Mouse (Mus musculus): ENCODE data around the gene Zc3h6. TPM values are rescaled to one million over a fixed set of nuclear protein-coding genes. Genes with fewer than 3 reads are reported as not detected.

The Zc3h6 gene
- polyA plus RNA-seq (2015; fragmentation: Nextera tagmentation; extraction: Ambion mirVana): 0.89 and 1.2 TPM in 2 replicates

DNA sequence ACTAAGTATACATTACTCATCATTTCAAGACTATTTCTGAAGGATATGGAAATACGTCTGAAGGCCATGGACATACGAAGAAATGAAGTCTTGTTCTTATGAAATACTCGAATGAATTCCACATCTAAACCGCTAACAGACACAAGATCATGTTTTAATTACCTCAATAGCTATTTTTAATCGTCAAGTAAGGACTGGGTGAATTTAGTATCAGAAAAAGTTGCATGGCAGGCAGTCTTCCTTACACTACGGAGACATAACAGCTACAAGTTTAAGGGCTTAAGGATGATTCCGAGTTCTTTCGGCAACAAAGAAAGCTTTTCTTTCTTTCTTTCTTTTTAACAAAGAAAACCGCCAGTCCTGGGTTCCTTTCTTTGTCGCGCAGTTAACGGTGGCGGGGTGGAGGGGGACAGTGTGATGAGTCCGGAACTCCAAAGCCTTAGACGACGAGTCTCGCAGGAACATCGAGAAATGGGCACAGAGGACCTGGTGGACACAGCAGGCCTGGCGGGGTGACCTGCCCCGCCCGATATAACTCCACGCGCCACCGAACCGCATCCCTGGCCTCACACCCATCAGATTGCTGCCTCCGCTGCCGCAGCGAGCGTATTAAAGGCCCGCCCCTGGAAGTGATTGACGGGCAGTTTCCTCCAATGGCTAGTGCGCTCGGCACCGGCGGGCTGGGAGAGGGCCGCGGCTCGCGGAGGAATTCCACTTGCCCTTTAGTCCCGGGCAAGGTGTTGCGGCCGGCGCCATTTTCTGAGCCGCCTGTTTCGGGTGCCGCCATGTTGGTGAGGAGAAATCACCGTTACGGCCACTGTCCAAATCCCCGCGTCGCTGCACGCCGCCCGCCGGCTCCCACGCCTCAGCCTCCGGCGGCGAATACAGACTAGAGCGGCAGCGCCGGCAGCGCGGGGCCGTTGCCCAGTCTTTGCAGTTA lies at the start of gene Zc3h6:
TSS of gene Zc3h6 (plus strand) at position 762 of the 940 bp plus-strand sequence.
- Histone ChIP-seq H3K4me3 (ENCODE audit: low read length) (peak within 1 kb of the TSS; percentile 92), H3K27me3 (replicated peaks; ENCODE audit: control insufficient read depth, insufficient read depth, low read length) (no peaks in the 10 kb centered on the region), H3K9me3 (ENCODE audit: control insufficient read depth, low read length) (no peaks in the 10 kb centered on the region), H3K9ac (ENCODE audit: low read depth, low read length) (peak within 1 kb of the TSS; percentile 100), H3K27ac (ENCODE audit: low read length) (peak within 1 kb of the TSS; percentile 100), H3K4me2 (ENCODE audit: low read depth, low read length) (peak within 1 kb of the TSS; percentile 63), H3K36me3 (ENCODE audit: control insufficient read depth, insufficient read depth, low read length) (no peaks in the 10 kb centered on the region), H3K4me1 (ENCODE audit: control insufficient read depth, insufficient read depth, low read length) (peaks cover 4% of the 10 kb centered on the region; the same call in 1 of the 2 replicates)
- peak; percentile 98 for ATAC-seq
- under 1% methylated on average over 64 of the region's 65 CpGs for WGBS

DNA sequence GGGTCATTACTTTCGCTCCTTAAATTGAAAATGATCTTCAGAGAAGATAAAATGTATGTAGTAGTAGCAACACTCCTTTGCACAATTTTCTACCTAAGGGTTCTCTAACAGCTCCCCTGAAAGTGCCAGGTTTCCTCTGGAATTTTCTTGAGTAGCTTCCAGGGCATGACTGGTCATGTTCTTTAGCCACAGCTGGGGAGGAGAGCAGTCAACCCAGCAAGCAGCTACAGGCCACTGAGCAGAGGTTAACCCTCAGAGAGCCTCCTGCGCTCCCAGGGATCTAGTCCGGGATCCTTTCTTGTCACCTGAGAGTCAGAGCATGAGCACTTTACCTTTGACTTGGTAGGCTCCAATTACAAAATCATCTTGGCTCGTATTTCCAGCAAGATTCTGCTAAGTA lies 42.4 kb upstream of the Zc3h6 start:
- no peaks in the 10 kb centered on the region for H3K27me3 ChIP-seq (replicated peaks; ENCODE audit: control insufficient read depth, insufficient read depth, low read length)
- no peaks in the 10 kb centered on the region for H3K9me3 ChIP-seq (ENCODE audit: control insufficient read depth, low read length)
- H3K4me1 ChIP-seq (ENCODE audit: control insufficient read depth, insufficient read depth, low read length): no peaks in the 10 kb centered on the region
- H3K36me3 ChIP-seq (ENCODE audit: control insufficient read depth, insufficient read depth, low read length): no peaks in the 10 kb centered on the region
- H3K4me2 ChIP-seq (ENCODE audit: low read depth, low read length): no peak overlapping the region
- 90% methylated on average over 4 of the region's 4 CpGs for WGBS
- no peak overlapping the region for H3K27ac ChIP-seq (ENCODE audit: low read length)
- H3K4me3 ChIP-seq (ENCODE audit: low read length): no peak overlapping the region
- H3K9ac ChIP-seq (ENCODE audit: low read depth, low read length): no peak overlapping the region
- ATAC-seq: no peak

DNA sequence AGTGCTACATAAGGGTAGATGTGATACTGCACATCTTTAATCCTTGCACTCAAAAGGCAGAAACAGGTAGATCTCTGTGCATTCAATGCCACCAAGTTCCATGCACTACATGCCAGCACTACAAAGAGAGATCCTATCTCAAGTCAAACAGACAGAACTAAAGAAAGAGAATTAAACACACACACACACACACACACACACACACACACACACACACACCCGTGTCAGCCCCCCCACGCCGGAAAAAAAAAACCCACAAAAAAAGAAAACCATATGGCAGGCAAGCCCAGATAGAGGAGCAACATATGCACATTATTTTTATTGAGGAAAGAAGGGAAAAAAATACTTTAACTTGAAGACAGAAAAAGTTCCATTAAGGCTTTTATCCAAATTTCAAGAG lies 38.8 kb upstream of the Zc3h6 start:
- H3K4me3 ChIP-seq (ENCODE audit: low read length): no peak overlapping the region
- no peaks in the 10 kb centered on the region for H3K9me3 ChIP-seq (ENCODE audit: control insufficient read depth, low read length)
- 88% methylated on average over 3 of the region's 3 CpGs for WGBS
- H3K36me3 ChIP-seq (ENCODE audit: control insufficient read depth, insufficient read depth, low read length): no peaks in the 10 kb centered on the region
- ATAC-seq: no peak
- H3K9ac ChIP-seq (ENCODE audit: low read depth, low read length): no peak overlapping the region
- no peak overlapping the region for H3K27ac ChIP-seq (ENCODE audit: low read length)
- no peak overlapping the region for H3K4me2 ChIP-seq (ENCODE audit: low read depth, low read length)
- no peaks in the 10 kb centered on the region for H3K4me1 ChIP-seq (ENCODE audit: control insufficient read depth, insufficient read depth, low read length)
- no peaks in the 10 kb centered on the region for H3K27me3 ChIP-seq (replicated peaks; ENCODE audit: control insufficient read depth, insufficient read depth, low read length)

DNA sequence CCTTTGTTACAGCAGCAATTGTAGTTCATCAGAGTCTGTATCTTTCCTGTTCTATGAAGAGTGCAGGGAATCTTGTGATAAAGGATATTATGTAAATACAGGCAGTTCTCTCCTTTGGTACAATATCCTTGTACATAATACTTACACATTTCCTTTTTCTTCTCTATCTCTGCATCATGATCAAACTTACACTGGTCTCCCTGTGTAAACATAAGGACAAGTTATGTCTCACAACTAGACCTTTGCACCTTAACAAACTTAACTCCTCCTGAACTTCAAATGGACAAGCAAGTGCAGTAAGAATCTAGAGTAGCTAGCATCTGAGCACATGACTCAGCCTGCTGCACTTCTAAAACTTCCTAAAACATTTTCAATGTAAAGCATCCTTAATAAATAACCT lies 36.5 kb upstream of the Zc3h6 start:
- no peak overlapping the region for H3K4me3 ChIP-seq (ENCODE audit: low read length)
- no peak overlapping the region for H3K9ac ChIP-seq (ENCODE audit: low read depth, low read length)
- H3K27ac ChIP-seq (ENCODE audit: low read length): no peak overlapping the region
- H3K27me3 ChIP-seq (replicated peaks; ENCODE audit: control insufficient read depth, insufficient read depth, low read length): no peaks in the 10 kb centered on the region
- H3K4me2 ChIP-seq (ENCODE audit: low read depth, low read length): no peak overlapping the region
- H3K9me3 ChIP-seq (ENCODE audit: control insufficient read depth, low read length): no peaks in the 10 kb centered on the region
- H3K36me3 ChIP-seq (ENCODE audit: control insufficient read depth, insufficient read depth, low read length): no peaks in the 10 kb centered on the region
- no peaks in the 10 kb centered on the region for H3K4me1 ChIP-seq (ENCODE audit: control insufficient read depth, insufficient read depth, low read length)
- peak; percentile 76 for ATAC-seq

DNA sequence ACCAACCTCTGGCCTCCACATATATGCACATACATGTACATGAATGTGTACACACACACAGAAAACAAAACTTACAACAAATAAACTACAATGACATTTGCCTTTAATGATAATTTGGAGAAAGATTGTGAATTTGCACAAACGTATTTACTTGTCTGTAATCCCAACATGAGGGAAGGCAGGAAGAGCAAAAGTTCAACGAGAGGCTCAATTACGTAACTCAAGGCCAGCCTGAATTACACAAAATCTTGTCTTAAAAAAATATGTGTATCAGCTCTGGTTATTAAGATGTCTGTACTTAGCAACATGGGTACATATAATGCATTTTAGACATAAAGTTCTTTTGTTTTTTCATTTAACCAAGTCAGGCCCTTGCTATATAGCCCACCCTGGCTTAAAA lies 30.9 kb upstream of the Zc3h6 start:
- Histone ChIP-seq H3K9me3 (ENCODE audit: control insufficient read depth, low read length) (no peaks in the 10 kb centered on the region), H3K27me3 (replicated peaks; ENCODE audit: control insufficient read depth, insufficient read depth, low read length) (no peaks in the 10 kb centered on the region), H3K4me2 (ENCODE audit: low read depth, low read length) (no peak overlapping the region), H3K36me3 (ENCODE audit: control insufficient read depth, insufficient read depth, low read length) (no peaks in the 10 kb centered on the region), H3K4me1 (ENCODE audit: control insufficient read depth, insufficient read depth, low read length) (no peaks in the 10 kb centered on the region), H3K27ac (ENCODE audit: low read length) (no peak overlapping the region), H3K4me3 (ENCODE audit: low read length) (no peak overlapping the region), H3K9ac (ENCODE audit: low read depth, low read length) (no peak overlapping the region)
- ATAC-seq: no peak
- 89% methylated on average over 3 of the region's 3 CpGs for WGBS

DNA sequence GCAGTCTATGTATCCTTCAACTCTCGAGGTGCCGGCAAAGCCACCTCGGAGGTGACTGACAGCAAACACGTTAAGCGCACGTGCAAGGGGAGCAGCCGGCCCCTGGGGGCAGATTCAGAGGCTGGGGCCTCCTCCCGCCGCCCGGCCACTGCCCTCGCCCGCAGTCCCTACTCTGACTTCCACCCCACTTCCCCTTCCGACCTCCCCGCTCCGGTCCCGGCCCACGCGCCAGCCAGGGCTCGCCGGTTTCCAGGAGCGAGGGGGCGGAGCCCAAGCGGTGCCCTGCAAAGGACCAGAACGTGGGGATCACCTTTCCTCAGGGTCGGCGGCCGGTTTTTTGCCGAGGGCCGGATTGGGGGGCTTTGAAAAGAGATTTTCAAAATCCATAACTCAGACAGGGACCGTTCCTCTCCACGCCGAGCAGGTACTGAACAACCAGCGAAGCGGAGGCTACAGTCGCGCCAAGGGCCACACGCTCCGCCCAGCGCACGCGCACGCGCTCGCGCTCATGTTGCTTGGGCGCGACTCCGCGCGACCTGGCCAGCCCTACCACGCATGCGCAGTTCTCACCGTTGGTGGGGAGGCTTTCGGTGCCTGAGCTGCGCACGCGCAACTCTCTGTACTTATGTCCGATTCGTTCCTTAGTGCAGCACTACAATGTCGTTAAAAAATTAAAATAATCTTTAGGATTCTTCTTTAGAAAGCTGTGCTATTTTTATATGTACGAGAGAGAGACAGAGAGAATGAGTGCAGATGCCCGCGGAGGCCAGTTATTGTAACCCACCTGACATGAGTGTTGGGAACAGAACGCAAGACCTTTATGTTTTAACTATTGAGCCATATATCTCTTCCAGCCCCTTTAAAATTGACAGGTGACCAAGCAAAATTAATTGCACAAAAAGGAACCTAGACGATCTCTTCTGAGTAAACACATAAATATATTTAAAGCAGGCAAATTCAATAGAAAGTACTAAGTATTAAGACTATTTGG lies 23.4 kb upstream of the Zc3h6 start, which contains the start of gene Zc3h8:
TSS of gene Zc3h8 (minus strand) at position 540 of the 991 bp plus-strand sequence.
- peak within 1 kb of the TSS; percentile 84 for H3K9ac ChIP-seq (ENCODE audit: low read depth, low read length)
- peaks cover 4% of the 10 kb centered on the region; the same call in 1 of the 2 replicates for H3K4me1 ChIP-seq (ENCODE audit: control insufficient read depth, insufficient read depth, low read length)
- peak within 1 kb of the TSS; percentile 82 for H3K4me3 ChIP-seq (ENCODE audit: low read length)

DNA sequence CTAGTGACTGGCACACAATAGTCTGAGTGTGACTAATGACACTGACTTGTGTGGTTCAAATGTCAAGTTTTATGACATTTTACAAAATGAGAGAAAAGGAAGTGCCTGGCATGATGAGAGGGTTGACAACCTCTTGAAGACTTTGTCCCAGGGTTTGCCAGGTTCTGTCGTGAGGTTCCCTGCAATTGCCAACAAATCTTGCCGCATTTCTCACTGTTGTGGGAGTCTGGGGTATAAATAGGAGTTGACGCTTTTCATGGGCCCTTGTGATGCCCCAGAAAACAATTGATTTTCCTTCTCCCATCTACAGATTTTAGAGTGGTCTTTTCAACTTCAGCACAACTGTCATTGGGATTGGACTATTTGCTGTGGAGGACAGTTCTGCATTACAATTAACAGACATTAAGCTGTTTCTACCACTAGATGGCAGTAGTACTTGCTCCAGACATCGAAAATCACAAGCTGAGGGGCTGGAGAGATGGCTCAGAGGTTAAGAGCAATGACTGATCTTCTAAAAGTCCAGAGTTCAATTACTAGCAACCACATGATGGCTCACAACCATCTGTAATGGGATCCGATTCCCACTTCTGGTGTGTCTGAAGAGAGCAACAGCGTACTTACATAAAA lies 19.1 kb upstream of the Zc3h6 start:
- Histone ChIP-seq H3K36me3 (ENCODE audit: control insufficient read depth, insufficient read depth, low read length) (no peaks in the 10 kb centered on the region), H3K9ac (ENCODE audit: low read depth, low read length) (no peak overlapping the region), H3K27me3 (replicated peaks; ENCODE audit: control insufficient read depth, insufficient read depth, low read length) (no peaks in the 10 kb centered on the region), H3K9me3 (ENCODE audit: control insufficient read depth, low read length) (no peaks in the 10 kb centered on the region), H3K4me3 (ENCODE audit: low read length) (no peak overlapping the region), H3K27ac (ENCODE audit: low read length) (no peak overlapping the region), H3K4me1 (ENCODE audit: control insufficient read depth, insufficient read depth, low read length) (peaks cover under 1% of the 10 kb centered on the region; the same call in 1 of the 2 replicates), H3K4me2 (ENCODE audit: low read depth, low read length) (no peak overlapping the region)
- 35% methylated on average over 6 of the region's 6 CpGs for WGBS
- peak; percentile 10; the same call in 1 of the 2 replicates for ATAC-seq

More for the DNA sequence above, 23.4 kb upstream of the Zc3h6 start, which contains the start of gene Zc3h8:
- H3K27ac ChIP-seq (ENCODE audit: low read length): peak within 1 kb of the TSS; percentile 77
- H3K36me3 ChIP-seq (ENCODE audit: control insufficient read depth, insufficient read depth, low read length): no peaks in the 10 kb centered on the region
- H3K27me3 ChIP-seq (replicated peaks; ENCODE audit: control insufficient read depth, insufficient read depth, low read length): no peaks in the 10 kb centered on the region
- WGBS: 1% methylated on average over 65 of the region's 65 CpGs
- H3K4me2 ChIP-seq (ENCODE audit: low read depth, low read length): peak within 1 kb of the TSS; percentile 73
- no peaks in the 10 kb centered on the region for H3K9me3 ChIP-seq (ENCODE audit: control insufficient read depth, low read length)
- peak; percentile 96 for ATAC-seq

DNA sequence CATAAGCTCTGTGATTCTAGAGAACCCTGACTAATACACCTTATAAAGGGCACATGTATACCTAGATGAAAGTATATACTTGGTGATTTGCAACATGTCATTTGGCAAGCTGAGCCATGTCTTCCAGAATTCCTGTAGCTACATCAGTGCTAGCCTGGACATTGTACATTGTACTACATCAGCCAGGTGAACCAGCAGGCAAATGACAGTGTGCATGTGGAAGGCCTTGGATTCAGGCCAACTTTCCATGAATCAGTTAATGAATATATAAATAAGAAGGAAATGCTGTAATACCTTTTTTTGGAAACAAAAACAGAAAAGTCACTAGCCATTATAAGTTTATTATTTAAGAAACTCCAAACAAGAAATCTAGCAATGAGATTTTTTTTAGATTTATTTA lies 13.0 kb upstream of the Zc3h6 start:
- Histone ChIP-seq H3K9me3 (ENCODE audit: control insufficient read depth, low read length) (no peaks in the 10 kb centered on the region), H3K4me1 (ENCODE audit: control insufficient read depth, insufficient read depth, low read length) (no peaks in the 10 kb centered on the region), H3K4me2 (ENCODE audit: low read depth, low read length) (no peak overlapping the region), H3K9ac (ENCODE audit: low read depth, low read length) (no peak overlapping the region), H3K36me3 (ENCODE audit: control insufficient read depth, insufficient read depth, low read length) (no peaks in the 10 kb centered on the region), H3K27ac (ENCODE audit: low read length) (no peak overlapping the region), H3K4me3 (ENCODE audit: low read length) (no peak overlapping the region), H3K27me3 (replicated peaks; ENCODE audit: control insufficient read depth, insufficient read depth, low read length) (no peaks in the 10 kb centered on the region)
- no peak for ATAC-seq

All from intestine, embryonic 16.5 days (tissue).